Mouse (Mus musculus) MEL (cell line): ENCODE results near the gene Elp5. TPM values are rescaled to one million over a fixed set of nuclear protein-coding genes. Genes with fewer than 3 reads are reported as not detected.

Experiments
- DNase-seq: peaks from one replicate; pipeline ENCODE4 v3.0.0; 2011; ENCODE audit warnings: low read depth, low spot score
- H3K27ac ChIP-seq: 2 replicates; pipeline ENCODE4 v1.5.1; 2012; ENCODE audit warnings: low read depth, mild to moderate bottlenecking, control low read depth, low read length, moderate library complexity; ENCODE audit not compliant: control insufficient read depth
- H3K27me3 ChIP-seq, 2 experiments: fragments of 150-350 bp in 1 of 2; sonication (generic) in 1 of 2; 2 replicates each; pipeline ENCODE4 v1.6.1; 2012; ENCODE audit warnings: low read length in 2 of 2, mild to moderate bottlenecking in 2 of 2, improper control_type of control experiment in 1 of 2, moderate library complexity in 1 of 2; ENCODE audit not compliant: insufficient read depth in 2 of 2, control insufficient read depth in 1 of 2
- H3K36me3 ChIP-seq, 2 experiments: 2 replicates each; pipeline ENCODE4 v1.6.1; 2012 to 2014; ENCODE audit warnings: low read length in 2 of 2, improper control_type of control experiment in 1 of 2, inconsistent platforms in 1 of 2, mild to moderate bottlenecking in 1 of 2; ENCODE audit not compliant: insufficient read depth in 2 of 2, control insufficient read depth in 1 of 2
- H3K4me1 ChIP-seq, 2 experiments: fragments of 150-350 bp in 1 of 2; sonication (generic) in 1 of 2; 2 replicates each; pipeline ENCODE4 v1.6.1; 2012; ENCODE audit warnings: low read length in 2 of 2, improper control_type of control experiment in 1 of 2, mild to moderate bottlenecking in 1 of 2; ENCODE audit not compliant: insufficient read depth in 2 of 2, control insufficient read depth in 1 of 2
- H3K4me3 ChIP-seq, 2 experiments: fragments of 150-350 bp in 1 of 2; sonication (generic) in 1 of 2; 2 replicates each; pipeline ENCODE4 v1.5.1; 2012; ENCODE audit warnings: low read depth in 2 of 2, low read length in 2 of 2, mild to moderate bottlenecking in 2 of 2, moderate library complexity in 2 of 2, control low read depth in 1 of 2, improper control_type of control experiment in 1 of 2; ENCODE audit not compliant: control insufficient read depth in 1 of 2, insufficient read depth in 1 of 2
- H3K79me2 ChIP-seq: 2 replicates; pipeline ENCODE4 v1.6.1; 2012; ENCODE audit warnings: mild to moderate bottlenecking, low read length, moderate library complexity; ENCODE audit not compliant: control insufficient read depth, poor library complexity, insufficient read depth
- H3K9ac ChIP-seq: 2 replicates; pipeline ENCODE4 v1.6.1; 2012; ENCODE audit warnings: low read depth, mild to moderate bottlenecking, control low read depth, low read length, moderate library complexity; ENCODE audit not compliant: control insufficient read depth, poor library complexity, severe bottlenecking
- H3K9me3 ChIP-seq: fragments of 150-350 bp; sonication (generic); replicated peaks from 2 replicates; pipeline ENCODE4 v1.6.1; 2012; ENCODE audit warnings: mild to moderate bottlenecking, low read length, improper control_type of control experiment, moderate library complexity; ENCODE audit not compliant: insufficient read depth
- BHLHE40 ChIP-seq: IDR thresholded peaks from 2 replicates; pipeline ENCODE4 v1.6.1; 2012; ENCODE audit warnings: low read depth, mild to moderate bottlenecking, inconsistent platforms, low read length, improper control_type of control experiment, borderline replicate concordance
- CHD2 ChIP-seq: IDR thresholded peaks from 2 replicates; pipeline ENCODE4 v1.6.1; 2011; ENCODE audit warnings: low read length, improper control_type of control experiment
- CTCF ChIP-seq, 3 experiments: IDR thresholded peaks in 2 of 3; conservative IDR thresholded peaks in 1 of 3; 2 replicates each; pipeline ENCODE4 v1.5.1; 2011 to 2012; ENCODE audit warnings: low read length in 3 of 3, low read depth in 2 of 3, mild to moderate bottlenecking in 2 of 3, improper control_type of control experiment in 1 of 3, inconsistent platforms in 1 of 3, mixed read lengths in 1 of 3, moderate library complexity in 1 of 3; ENCODE audit not compliant: control insufficient read depth in 1 of 3, insufficient read depth in 1 of 3, poor library complexity in 1 of 3, severe bottlenecking in 1 of 3
- E2F4 ChIP-seq: IDR thresholded peaks from 2 replicates; pipeline ENCODE4 v1.6.1; 2011; ENCODE audit warnings: low read depth, low read length, improper control_type of control experiment, borderline replicate concordance
- ELF1 ChIP-seq: IDR thresholded peaks from 2 replicates; pipeline ENCODE4 v1.6.1; 2014; ENCODE audit warnings: low read depth, mild to moderate bottlenecking, inconsistent platforms, low read length, improper control_type of control experiment, moderate library complexity
- ETS1 ChIP-seq: IDR thresholded peaks from 2 replicates; pipeline ENCODE4 v1.6.1; 2012; ENCODE audit warnings: low read depth, mild to moderate bottlenecking, inconsistent platforms, low read length, improper control_type of control experiment, moderate library complexity
- GABPA ChIP-seq: IDR thresholded peaks from 2 replicates; pipeline ENCODE4 v1.6.1; 2012; ENCODE audit warnings: low read depth, mild to moderate bottlenecking, inconsistent platforms, low read length, improper control_type of control experiment, moderate library complexity
- HCFC1 ChIP-seq: IDR thresholded peaks from 2 replicates; pipeline ENCODE4 v1.6.1; 2012; ENCODE audit warnings: low read depth, mild to moderate bottlenecking, inconsistent platforms, low read length, improper control_type of control experiment, moderate library complexity
- JUND ChIP-seq: IDR thresholded peaks from 2 replicates; pipeline ENCODE4 v1.6.1; 2011; ENCODE audit warnings: low read depth, mild to moderate bottlenecking, improper control_type of control experiment, low read length
- KAT2A ChIP-seq: conservative IDR thresholded peaks from 2 replicates; pipeline ENCODE4 v1.6.1; 2012; ENCODE audit warnings: low read depth, low read length, improper control_type of control experiment, inconsistent platforms
- MAFK ChIP-seq: IDR thresholded peaks from 2 replicates; pipeline ENCODE4 v1.6.1; 2011; ENCODE audit warnings: low read depth, mild to moderate bottlenecking, low read length, improper control_type of control experiment, borderline replicate concordance
- MAX ChIP-seq: IDR thresholded peaks from 2 replicates; pipeline ENCODE4 v1.6.1; 2011; ENCODE audit warnings: low read length, improper control_type of control experiment
- MAZ ChIP-seq: IDR thresholded peaks from 2 replicates; pipeline ENCODE4 v1.6.1; 2012; ENCODE audit warnings: low read depth, mild to moderate bottlenecking, inconsistent platforms, low read length, improper control_type of control experiment
- MEF2A ChIP-seq: IDR thresholded peaks from 2 replicates; pipeline ENCODE4 v1.6.1; 2014; ENCODE audit warnings: low read depth, mild to moderate bottlenecking, inconsistent platforms, low read length, improper control_type of control experiment; ENCODE audit not compliant: poor library complexity, insufficient replicate concordance, severe bottlenecking; ENCODE audit errors: extremely low read depth
- MXI1 ChIP-seq: IDR thresholded peaks from 2 replicates; pipeline ENCODE4 v1.6.1; 2011; ENCODE audit warnings: mild to moderate bottlenecking, low read depth, low read length, improper control_type of control experiment
- MYC ChIP-seq: IDR thresholded peaks from 2 replicates; pipeline ENCODE4 v1.6.1; 2011; ENCODE audit warnings: low read depth, mild to moderate bottlenecking, low read length, improper control_type of control experiment, moderate library complexity
- NRF1 ChIP-seq: IDR thresholded peaks from 2 replicates; pipeline ENCODE4 v1.6.1; 2014; ENCODE audit warnings: low read depth, mild to moderate bottlenecking, inconsistent platforms, low read length, improper control_type of control experiment, moderate library complexity; ENCODE audit not compliant: poor library complexity, insufficient read depth, severe bottlenecking
- POLR2AphosphoS2 ChIP-seq: IDR thresholded peaks from 2 replicates; pipeline ENCODE4 v1.6.1; 2011; ENCODE audit warnings: low read length, improper control_type of control experiment
- RAD21 ChIP-seq: IDR thresholded peaks from 2 replicates; pipeline ENCODE4 v1.6.1; 2011; ENCODE audit warnings: mild to moderate bottlenecking, low read depth, low read length, improper control_type of control experiment
- SMC3 ChIP-seq: IDR thresholded peaks from 2 replicates; pipeline ENCODE4 v1.6.1; 2011; ENCODE audit warnings: low read depth, low read length, improper control_type of control experiment
- TAL1 ChIP-seq: IDR thresholded peaks from 2 replicates; pipeline ENCODE4 v1.6.1; 2012; ENCODE audit warnings: mild to moderate bottlenecking, inconsistent platforms, low read length, moderate library complexity, mixed read lengths
- TBP ChIP-seq: IDR thresholded peaks from 2 replicates; pipeline ENCODE4 v1.8.0; 2011; ENCODE audit warnings: low read depth, low read length, improper control_type of control experiment
- TCF12 ChIP-seq: IDR thresholded peaks from 2 replicates; pipeline ENCODE4 v1.6.1; 2014; ENCODE audit warnings: low read depth, mild to moderate bottlenecking, inconsistent platforms, low read length, improper control_type of control experiment, moderate library complexity
- UBTF ChIP-seq: IDR thresholded peaks from 2 replicates; pipeline ENCODE4 v1.6.1; 2012; ENCODE audit warnings: low read depth, mild to moderate bottlenecking, inconsistent platforms, low read length, improper control_type of control experiment, moderate library complexity, borderline replicate concordance; ENCODE audit not compliant: insufficient read depth
- USF2 ChIP-seq, 2 experiments: IDR thresholded peaks; 2 replicates each; pipeline ENCODE4 v1.6.1; 2011 to 2012; ENCODE audit warnings: improper control_type of control experiment in 2 of 2, low read length in 2 of 2, borderline replicate concordance in 1 of 2, inconsistent platforms in 1 of 2, low read depth in 1 of 2, mild to moderate bottlenecking in 1 of 2; ENCODE audit not compliant: insufficient read depth in 1 of 2
- ZC3H11A ChIP-seq: IDR thresholded peaks from 2 replicates; pipeline ENCODE4 v1.6.1; 2012; ENCODE audit warnings: low read depth, mild to moderate bottlenecking, inconsistent platforms, low read length, improper control_type of control experiment
- ZMIZ1 ChIP-seq: IDR thresholded peaks from 2 replicates; pipeline ENCODE4 v1.6.1; 2012; ENCODE audit warnings: low read depth, mild to moderate bottlenecking, inconsistent platforms, low read length, improper control_type of control experiment, moderate library complexity
- ZNF384 ChIP-seq: IDR thresholded peaks from 2 replicates; pipeline ENCODE4 v1.6.1; 2012; ENCODE audit warnings: low read depth, mild to moderate bottlenecking, inconsistent platforms, low read length, improper control_type of control experiment
- polyA plus RNA-seq, 2 experiments: library from polyadenylated mRNA; stranded (reverse) in 1 of 2; unstranded in 1 of 2; fragments of >175 nt in 1 of 2; fragments of >200 nt in 1 of 2; gene quantifications; 2 replicates each; pipeline versions ENCODE4 v1.2.1 to v1.2.4; 2012; ENCODE audit warnings: low replicate concordance in 2 of 2, low read depth in 1 of 2; ENCODE audit not compliant: insufficient read length in 2 of 2, insufficient read depth in 1 of 2, missing spikeins in 1 of 2
- total RNA-seq: library from RNA; depleted of rRNA; stranded (reverse); fragments of 300-350 nt; gene quantifications from 2 replicates; pipeline ENCODE4 v1.2.3, GENCODE M21; 2012

The Elp5 gene
- total and polyA plus RNA-seq, 3 experiments, result 189 to 222 TPM; not detected in 1

DNA sequence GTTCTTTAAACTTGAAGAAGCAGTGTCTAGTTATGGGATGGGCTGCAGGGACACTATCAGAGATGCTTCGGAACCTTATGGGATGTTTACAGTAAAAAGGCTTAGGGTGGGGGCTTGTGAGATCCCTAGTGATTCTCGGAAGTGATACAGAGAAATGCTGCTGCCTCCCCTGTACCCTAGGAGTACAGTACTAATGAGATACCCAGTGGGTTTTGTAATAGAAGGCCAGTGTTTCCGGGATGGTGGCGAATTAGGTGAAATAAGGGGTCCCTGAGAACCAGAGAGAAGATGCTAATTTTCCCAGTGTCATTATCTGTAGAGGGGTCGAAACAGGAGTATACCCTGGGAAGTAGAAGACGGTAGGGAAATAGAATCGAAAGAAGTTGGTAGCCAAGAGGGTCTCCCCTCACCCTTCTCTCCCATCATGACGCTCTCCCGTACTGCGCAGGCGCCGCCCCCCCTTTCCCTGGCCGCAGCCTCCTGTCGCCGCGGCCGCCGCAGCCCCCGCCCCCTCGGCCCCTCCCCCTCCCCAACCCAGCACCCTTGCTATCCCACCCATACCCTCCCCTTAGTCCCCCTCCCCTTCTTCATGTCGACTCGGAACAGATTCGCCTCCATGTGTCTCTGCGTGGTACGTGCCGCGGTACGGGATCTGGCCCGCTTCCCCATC lies 41.3 kb upstream of the Elp5 start:
- no peak for DNase-seq
- no peak for TF ChIP-seq SMC3
- TF ChIP-seq NRF1, result no peak
- no peak for TF ChIP-seq CTCF (IDR thresholded peaks at IDR 0.05 in 2 of 3, conservative IDR thresholded peaks at IDR 0.05 in 1 of 3; ENCODE audit: control insufficient read depth in 1 of 3, insufficient read depth in 1 of 3, low read depth in 2 of 3, low read length in 3 of 3, poor library complexity in 1 of 3, severe bottlenecking in 1 of 3)
- Histone ChIP-seq H3K36me3 (peaks cover 0 to 18% of the 10 kb centered on the region in 2 experiments; a peak in 2 of 4 replicates), H3K79me2 (peaks cover 20% of the 10 kb centered on the region), H3K4me1 (peaks cover 0 to 18% of the 10 kb centered on the region in 2 experiments; a peak in 3 of 4 replicates), H3K9me3 (no peaks in the 10 kb centered on the region), H3K27me3 (no peaks in the 10 kb centered on the region), H3K9ac (no peak overlapping the region), H3K27ac (no peak overlapping the region), H3K4me3 (no peak overlapping the region)

DNA sequence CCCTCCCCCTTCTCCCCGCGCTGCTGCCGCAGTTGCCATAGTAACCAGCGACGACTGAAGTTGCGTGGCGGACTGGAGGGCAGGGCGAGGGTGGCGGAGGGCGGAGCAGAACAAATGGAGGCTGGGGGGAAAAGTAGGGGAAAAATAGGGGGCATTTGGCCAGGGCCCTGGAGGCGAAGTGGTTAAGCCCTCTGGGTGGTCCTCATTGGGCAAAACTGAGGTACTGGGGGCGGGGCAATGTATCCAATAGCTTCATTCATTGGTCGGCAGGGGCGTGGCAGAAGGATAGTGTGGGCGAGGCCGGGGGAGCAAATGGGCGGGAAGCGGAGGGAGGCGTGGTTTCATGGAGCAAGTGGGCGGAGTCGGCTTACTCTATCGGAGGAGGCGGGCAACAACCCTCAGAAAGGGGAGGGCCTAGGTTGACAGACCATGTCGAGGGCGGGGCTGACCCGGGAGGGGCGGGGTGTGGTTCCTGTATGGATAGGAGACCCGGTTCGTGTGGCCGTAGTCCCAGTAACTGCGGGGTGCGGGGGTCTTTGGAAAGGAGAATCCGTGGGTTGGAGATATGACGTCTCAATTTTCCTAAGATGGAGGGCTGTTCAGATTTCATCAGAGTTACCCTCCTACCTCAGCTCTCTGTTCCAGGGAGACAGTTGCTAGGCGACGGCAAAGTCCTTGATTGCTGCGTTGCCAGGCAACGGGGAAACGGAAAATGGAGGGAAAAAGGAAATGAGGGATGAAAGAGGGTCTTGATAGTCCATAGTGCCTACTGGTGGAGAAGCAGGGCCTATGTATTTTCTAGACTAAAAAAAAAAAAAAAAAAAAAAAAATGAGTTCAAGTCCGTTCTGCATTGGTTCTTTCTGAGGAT lies 39.2 kb upstream of the Elp5 start:
- H3K9ac ChIP-seq, result 0 out of 2 replicates have a peak overlapping the region, but pooled peaks have one; percentile 12
- DNase-seq, result peak; percentile 99
- H3K4me3 ChIP-seq, result peak overlapping the region; percentile 41 to 53
- H3K79me2 ChIP-seq, result peaks cover 25% of the 10 kb centered on the region
- no peaks in the 10 kb centered on the region for H3K27me3 ChIP-seq
- peaks cover 0 to 34% of the 10 kb centered on the region in 2 experiments; a peak in 3 of 4 replicates for H3K4me1 ChIP-seq
- no peaks in the 10 kb centered on the region for H3K9me3 ChIP-seq
- no peak overlapping the region for H3K27ac ChIP-seq
- peaks cover 0 to 32% of the 10 kb centered on the region in 2 experiments; a peak in 2 of 4 replicates for H3K36me3 ChIP-seq
- TF ChIP-seq MAZ, result peak; percentile 89
- TF ChIP-seq CHD2, result no peak; the same call in 1 of the 2 replicates
- no peak for TF ChIP-seq TAL1
- TF ChIP-seq ZC3H11A, result no peak
- no peak for TF ChIP-seq MAX
- TF ChIP-seq UBTF, result no peak
- no peak for TF ChIP-seq TBP
- no peak for TF ChIP-seq POLR2AphosphoS2
- TF ChIP-seq RAD21, result no peak
- no peak for TF ChIP-seq TCF12
- no peak for TF ChIP-seq BHLHE40
- no peak for TF ChIP-seq MAFK
- TF ChIP-seq ELF1, result peak; percentile 58
- no peak for TF ChIP-seq GABPA
- TF ChIP-seq KAT2A, result no peak; the same call in 1 of the 2 replicates
- peak; percentile 82 for TF ChIP-seq MXI1
- TF ChIP-seq ETS1, result no peak
- no peak for TF ChIP-seq MYC
- TF ChIP-seq USF2 (IDR thresholded peaks at IDR 0.05; ENCODE audit: borderline replicate concordance in 1 of 2, insufficient read depth in 1 of 2, low read depth in 1 of 2, low read length in 2 of 2), result no peak
- no peak for TF ChIP-seq JUND
- no peak for TF ChIP-seq ZNF384
- TF ChIP-seq E2F4, result peak; percentile 62; the same call in 1 of the 2 replicates
- TF ChIP-seq MEF2A, result no peak
- TF ChIP-seq HCFC1, result no peak
- no peak for TF ChIP-seq ZMIZ1
